Mouse (Mus musculus) stomach, postnatal 0 days (tissue): Measurements from ENCODE around the gene Sult1a1. TPM values are rescaled to one million over a fixed set of nuclear protein-coding genes. Genes with fewer than 3 reads are reported as not detected.

Source experiments
- ATAC-seq: fragments of 200-750 bp; cut with Nextera tagmentation; 2 replicates; pipeline ENCODE4 v1.8.0; 2017; ENCODE audit not compliant: low FRiP score, low TSS enrichment
- DNase-seq: peaks from one replicate; pipeline ENCODE4 v3.0.0-alpha.2; 2016; ENCODE audit warnings: low spot score
- H3K27ac ChIP-seq: fragments of 300-500 bp; sonication (generic); replicated peaks from 2 replicates; pipeline ENCODE4 v1.5.1; 2014; ENCODE audit warnings: mild to moderate bottlenecking, control low read depth
- H3K27me3 ChIP-seq: fragments of 300-500 bp; sonication (generic); 2 replicates; pipeline ENCODE4 v1.6.1; 2014; ENCODE audit warnings: low read length; ENCODE audit not compliant: control insufficient read depth, insufficient read depth
- H3K36me3 ChIP-seq: fragments of 300-500 bp; sonication (generic); 2 replicates; pipeline ENCODE4 v1.6.1; 2014; ENCODE audit warnings: low read length, mixed read lengths; ENCODE audit not compliant: control insufficient read depth, insufficient read depth
- H3K4me1 ChIP-seq: fragments of 300-500 bp; sonication (generic); replicated peaks from 2 replicates; pipeline ENCODE4 v1.6.1; 2014; ENCODE audit warnings: antibody characterized with exemption; ENCODE audit not compliant: control insufficient read depth, insufficient read depth
- H3K4me2 ChIP-seq: fragments of 300-500 bp; sonication (generic); replicated peaks from 2 replicates; pipeline ENCODE4 v1.6.1; 2014; ENCODE audit warnings: low read depth, mild to moderate bottlenecking, control low read depth, moderate library complexity
- H3K4me3 ChIP-seq: fragments of 300-500 bp; sonication (generic); 2 replicates; pipeline ENCODE4 v1.5.1; 2014; ENCODE audit warnings: low read depth, low read length, control low read depth
- H3K9ac ChIP-seq: fragments of 300-500 bp; sonication (generic); 2 replicates; pipeline ENCODE4 v1.6.1; 2014; ENCODE audit warnings: mild to moderate bottlenecking, low read length, control low read depth, mixed read lengths
- H3K9me3 ChIP-seq: fragments of 300-500 bp; sonication (generic); 2 replicates; pipeline ENCODE4 v1.6.1; 2016; ENCODE audit warnings: low read length; ENCODE audit not compliant: control insufficient read depth
- CTCF ChIP-seq: IDR thresholded peaks from 2 replicates; pipeline ENCODE4 v1.5.1; 2016; ENCODE audit warnings: antibody characterized with exemption, low read depth, mild to moderate bottlenecking, moderate library complexity
- EP300 ChIP-seq: optimal IDR thresholded peaks from 2 replicates; pipeline ENCODE3; 2016; ENCODE audit warnings: antibody characterized with exemption
- WGBS: fragments of 180-500 bp; shearing (Covaris S2); extraction: QIAGEN DNeasy Blood & Tissue Kit; methylation state at CpG from one replicate; pipeline ENCODE4 v1.1.7; 2014; 5-methylcytosine and 5-hydroxymethylcytosine counted together
- polyA plus RNA-seq: library from polyadenylated mRNA; unstranded; fragments of >200 nt; fragmentation: Nextera tagmentation; extraction: Ambion mirVana; gene quantifications from 2 replicates; pipeline ENCODE4 v1.2.1, GENCODE M21; 2015

Gene Sult1a1
- polyA plus RNA-seq, 1 experiment from 2014 or later = 10.9 TPM

GRCm38 (mm10) chr7:126715679-126716078 is 39.4 kb upstream of the Sult1a1 start:
- H3K9me3 ChIP-seq = no peaks in the 10 kb centered on the region
- H3K27me3 ChIP-seq = no peaks in the 10 kb centered on the region
- H3K4me1 ChIP-seq = no peaks in the 10 kb centered on the region
- no peak overlapping the region for H3K9ac ChIP-seq
- H3K36me3 ChIP-seq = no peaks in the 10 kb centered on the region
- WGBS = 74% methylated on average over 4 of the region's 4 CpGs
- no peak overlapping the region for H3K4me2 ChIP-seq
- no peak overlapping the region for H3K4me3 ChIP-seq
- TF ChIP-seq CTCF = no peak
- TF ChIP-seq EP300 = no peak
- DNase-seq (no peak), ATAC-seq (no peak)
- H3K27ac ChIP-seq = no peak overlapping the region

- Histone ChIP-seq H3K4me3 (no peak overlapping the region), H3K4me1 (no peaks in the 10 kb centered on the region), H3K9me3 (no peaks in the 10 kb centered on the region), H3K27ac (no peak overlapping the region), H3K27me3 (no peaks in the 10 kb centered on the region), H3K9ac (no peak overlapping the region), H3K36me3 (no peaks in the 10 kb centered on the region), H3K4me2 (no peak overlapping the region)
- no peak for TF ChIP-seq EP300
- TF ChIP-seq CTCF = no peak
- WGBS = 87% methylated on average over 3 of the region's 3 CpGs
- DNase-seq (no peak), ATAC-seq (no peak)
These were observed 35.7 kb upstream of the Sult1a1 start for GRCm38 (mm10) chr7:126711910-126712309.

GRCm38 (mm10) chr7:126710266-126710665 is 34.0 kb upstream of the Sult1a1 start:
- H3K9ac ChIP-seq = no peak overlapping the region
- WGBS = 73% methylated on average over 4 of the region's 4 CpGs

GRCm38 (mm10) chr7:126708175-126708952 is 32.1 kb upstream of the Sult1a1 start:
- no peaks in the 10 kb centered on the region for H3K9me3 ChIP-seq
- ATAC-seq = no peak
- no peak overlapping the region for H3K4me3 ChIP-seq
- no peak overlapping the region for H3K27ac ChIP-seq
- H3K4me2 ChIP-seq = no peak overlapping the region
- DNase-seq = no peak
- TF ChIP-seq CTCF = no peak
- TF ChIP-seq EP300 = no peak
- no peaks in the 10 kb centered on the region for H3K27me3 ChIP-seq
- no peak overlapping the region for H3K9ac ChIP-seq
- no peaks in the 10 kb centered on the region for H3K36me3 ChIP-seq
- H3K4me1 ChIP-seq = no peaks in the 10 kb centered on the region
- WGBS = 84% methylated on average over 10 of the region's 10 CpGs

More at GRCm38 (mm10) chr7:126710266-126710665, 34.0 kb upstream of the Sult1a1 start:
- no peaks in the 10 kb centered on the region for H3K4me1 ChIP-seq
- H3K36me3 ChIP-seq = no peaks in the 10 kb centered on the region
- no peaks in the 10 kb centered on the region for H3K27me3 ChIP-seq
- no peak overlapping the region for H3K4me3 ChIP-seq
- no peak overlapping the region for H3K27ac ChIP-seq
- no peak overlapping the region for H3K4me2 ChIP-seq
- ATAC-seq = no peak
- no peak for DNase-seq
- no peak for TF ChIP-seq CTCF
- H3K9me3 ChIP-seq = no peaks in the 10 kb centered on the region

GRCm38 (mm10) chr7:126707442-126708174 is 31.4 kb upstream of the Sult1a1 start, which contains the start of gene Coro1a:
Gene Coro1a (minus strand): TSS chr7:126707787.
- no peak for TF ChIP-seq EP300
- no peak for TF ChIP-seq CTCF
- DNase-seq (no peak), ATAC-seq (no peak)

More at GRCm38 (mm10) chr7:126707442-126708174, 31.4 kb upstream of the Sult1a1 start, which contains the start of gene Coro1a:
- Histone ChIP-seq H3K27ac (no peak within 1 kb of the TSS), H3K4me1 (no peaks in the 10 kb centered on the region), H3K4me3 (no peak within 1 kb of the TSS), H3K27me3 (no peaks in the 10 kb centered on the region), H3K36me3 (no peaks in the 10 kb centered on the region), H3K9ac (no peak within 1 kb of the TSS), H3K9me3 (no peaks in the 10 kb centered on the region), H3K4me2 (no peak within 1 kb of the TSS)
- WGBS = 76% methylated on average over 19 of the region's 19 CpGs
